Mouse (Mus musculus) heart, postnatal 14 days (tissue): ENCODE measurements around the gene Cst12. TPM values are rescaled to one million over a fixed set of nuclear protein-coding genes. Genes with fewer than 3 reads are reported as not detected.

ENCODE experiments used
- total RNA-seq, 2 experiments: library from RNA; stranded (reverse); gene quantifications; 2 replicates each; pipeline ENCODE4 v1.2.3; 2021

The Cst12 gene
- total RNA-seq, 2 experiments from 2014 or later = 0.76 to 1.3 TPM

Other genes with a start within 250 kb of the Cst12 start
- gene Nxt1, start 116.8 kb upstream of the Cst12 start, total RNA-seq = 1 to 10 TPM; 6.5 to 7.7 TPM
- gene Gzf1, start 108.3 kb upstream of the Cst12 start, total RNA-seq = 10 to 100 TPM; 20.6 to 21.3 TPM
- 1 to 10 TPM; 1.6 to 2.1 TPM for gene Napb, start 56.9 kb upstream of the Cst12 start, total RNA-seq
- not detected for gene Cstl1, start 39.0 kb upstream of the Cst12 start, total RNA-seq
- not detected for gene Cst11, start 17.9 kb upstream of the Cst12 start, total RNA-seq
- not detected for gene 8030411F24Rik, start 7.4 kb upstream of the Cst12 start, total RNA-seq
- not detected for gene Cst8, start 9.4 kb downstream of the Cst12 start, total RNA-seq
- gene Cst13, start 30.7 kb downstream of the Cst12 start, total RNA-seq = not detected
- 1 to 10 TPM; 2.5 to 4.0 TPM for gene Cst9, start 45.8 kb downstream of the Cst12 start, total RNA-seq
- gene 9230104L09Rik, start 75.7 kb downstream of the Cst12 start, total RNA-seq = 1 to 10 TPM in 1 of 2 experiments, under 1 TPM in 1; 0.78 to 1.1 TPM
- 100 to 1,000 TPM; 853 to 872 TPM for gene Cst3, start 86.3 kb downstream of the Cst12 start, total RNA-seq
- gene Gm1330, start 213.9 kb downstream of the Cst12 start, total RNA-seq = not detected
- not detected for gene Gm10750, start 227.9 kb downstream of the Cst12 start, total RNA-seq